27 mouse cellular contexts compared by ENCODE assay signal in genomic region chr12:71766636-71767035, GRCm38 (mm10).
DNase-seq lines count a peak whose midpoint lies in the region; ATAC-seq and TF ChIP-seq lines count a peak whose summit lies in the region.
"Had no signal": no experiment of that assay in that cellular context is flagged by ENCODE, and none has a peak within 500 bp of the region (broad histone marks: within the 10 kb centered on the region; RNA-seq: fewer than 3 reads in every experiment).

No protein-coding gene starts in this region.

- no peak overlapping the region for H3K9ac ChIP-seq in kidney, embryonic 14.5 days (ENCODE audit: low read depth, low read length)
- no peak overlapping the region for H3K9ac ChIP-seq in liver, adult 2 months (ENCODE audit: low read depth, low read length)
- H3K9ac ChIP-seq in liver, embryonic 11.5 days (ENCODE audit: low read depth, low read length), result no peak overlapping the region
- H3K9ac ChIP-seq: forebrain, embryonic 13.5 days; heart, embryonic 15.5 days; hindbrain, embryonic 13.5 days had no signal

- no peak overlapping the region for H3K27ac ChIP-seq in kidney, embryonic 14.5 days (ENCODE audit: low read depth, low read length)
- H3K27ac ChIP-seq in liver, adult 2 months (replicated peaks; ENCODE audit: insufficient read depth, low read depth, low read length), result no peak overlapping the region
- H3K27ac ChIP-seq in liver, embryonic 11.5 days (ENCODE audit: low read depth, low read length), result no peak overlapping the region
- H3K27ac ChIP-seq: forebrain, embryonic 10.5 days; forebrain, embryonic 13.5 days; heart, embryonic 15.5 days; hindbrain, embryonic 10.5 days; hindbrain, embryonic 13.5 days had no signal

- no peaks in the 10 kb centered on the region for H3K9me3 ChIP-seq in kidney, embryonic 14.5 days (ENCODE audit: control insufficient read depth, low read length)
- H3K9me3 ChIP-seq in liver, embryonic 11.5 days (ENCODE audit: control insufficient read depth, low read length), result no peaks in the 10 kb centered on the region
- H3K9me3 ChIP-seq: forebrain, embryonic 10.5 days; G1E; heart, embryonic 15.5 days; hindbrain, embryonic 10.5 days; hindbrain, embryonic 13.5 days had no signal

- H3K36me3 ChIP-seq in kidney, embryonic 14.5 days (ENCODE audit: control insufficient read depth, insufficient read depth, low read length), result no peaks in the 10 kb centered on the region
- H3K36me3 ChIP-seq in liver, adult 2 months (ENCODE audit: control insufficient read depth, insufficient read depth, low read length), result no peaks in the 10 kb centered on the region
- no peaks in the 10 kb centered on the region for H3K36me3 ChIP-seq in liver, embryonic 11.5 days (ENCODE audit: control insufficient read depth, insufficient read depth, low read length)
- H3K36me3 ChIP-seq: forebrain, embryonic 10.5 days; G1E; heart, embryonic 15.5 days; hindbrain, embryonic 10.5 days; hindbrain, embryonic 13.5 days had no signal

- no peak overlapping the region for H3K4me2 ChIP-seq in kidney, embryonic 14.5 days (replicated peaks; ENCODE audit: low read depth, low read length)
- no peak overlapping the region for H3K4me2 ChIP-seq in liver, embryonic 11.5 days
- H3K4me2 ChIP-seq: forebrain, embryonic 13.5 days; heart, embryonic 11.5 days; heart, embryonic 15.5 days; hindbrain, embryonic 13.5 days had no signal

- no peaks in the 10 kb centered on the region for H3K27me3 ChIP-seq in kidney, embryonic 14.5 days (ENCODE audit: control insufficient read depth, insufficient read depth, low read length)
- no peaks in the 10 kb centered on the region for H3K27me3 ChIP-seq in liver, adult 2 months (ENCODE audit: control insufficient read depth, insufficient read depth, low read length)
- no peaks in the 10 kb centered on the region for H3K27me3 ChIP-seq in liver, embryonic 11.5 days (replicated peaks; ENCODE audit: control insufficient read depth, insufficient read depth, low read length)
- H3K27me3 ChIP-seq: CH12.LX; forebrain, embryonic 13.5 days; heart, embryonic 15.5 days; hindbrain, embryonic 13.5 days had no signal

- no peak for TF ChIP-seq POLR2A in liver, adult 2 months (IDR thresholded peaks at IDR 0.05; ENCODE audit: extremely low read depth, insufficient read depth, low read length)

- no peaks in the 10 kb centered on the region for H3K79me2 ChIP-seq in liver, adult 2 months (ENCODE audit: control insufficient read depth, insufficient read depth, low read length)

- no peak for TF ChIP-seq CTCF in liver, adult 2 months (IDR thresholded peaks at IDR 0.05; ENCODE audit: low read depth, low read length)

- 94% methylated on average over 1 of the region's 1 CpGs for WGBS in kidney, embryonic 14.5 days
- WGBS in liver, adult 2 months, result 88% methylated on average over 1 of the region's 1 CpGs
- 90% methylated on average over 1 of the region's 1 CpGs for WGBS in liver, embryonic 11.5 days

- ATAC-seq in kidney, embryonic 14.5 days (ENCODE audit: low FRiP score, low TSS enrichment), result no peak
- ATAC-seq in liver, embryonic 11.5 days (replicated peaks; ENCODE audit: low FRiP score), result no peak
- ATAC-seq: forebrain, embryonic 13.5 days; forebrain, embryonic 16.5 days; Patski had no signal

- DNase-seq in kidney, adult 11 months, result peak; percentile 59
- DNase-seq in kidney, postnatal 10 days, result no peak
- peak; percentile 54 to 63 for DNase-seq in kidney, adult 8-10 months
- peak; percentile 69 for DNase-seq in liver, adult 2 months (ENCODE audit: extremely low read depth, low read depth, low spot score)
- DNase-seq in liver, embryonic 11.5 days (ENCODE audit: low spot score), result no peak
- DNase-seq in yolk sac, embryonic 10.5 days (ENCODE audit: low spot score), result peak; percentile 22
- DNase-seq: adrenal gland, postnatal 10 days; adrenal gland, postnatal 36 days; B cell, adult 2 months; cerebellum, adult 18-20 months; cerebellum, adult 9-10 months; cerebellum, postnatal 14 days; gastrocnemius, postnatal 10 days; gastrocnemius, postnatal 36 days; heart, postnatal 10 days; heart, postnatal 36 days had no signal

- 0 out of 2 replicates have a peak, but pooled peaks cover 6% of the 10 kb centered on the region for H3K4me1 ChIP-seq in kidney, embryonic 14.5 days (ENCODE audit: control insufficient read depth, insufficient read depth, low read length)
- no peaks in the 10 kb centered on the region for H3K4me1 ChIP-seq in liver, adult 2 months (ENCODE audit: control insufficient read depth, insufficient read depth, low read length)
- no peaks in the 10 kb centered on the region for H3K4me1 ChIP-seq in liver, embryonic 11.5 days (replicated peaks; ENCODE audit: control insufficient read depth, insufficient read depth, low read length)
- H3K4me1 ChIP-seq: hindbrain, embryonic 13.5 days had no signal

- no peak overlapping the region for H3K4me3 ChIP-seq in kidney, embryonic 14.5 days (ENCODE audit: low read length)
- H3K4me3 ChIP-seq in liver, adult 2 months (ENCODE audit: insufficient read depth, low read depth, low read length), result no peak overlapping the region
- no peak overlapping the region for H3K4me3 ChIP-seq in liver, embryonic 11.5 days (ENCODE audit: low read depth, low read length)
- H3K4me3 ChIP-seq: forebrain, embryonic 10.5 days; forebrain, embryonic 13.5 days; heart, embryonic 15.5 days; hindbrain, embryonic 10.5 days; hindbrain, embryonic 13.5 days had no signal

Comparison
In these comparisons a context has a peak if more than half of its experiments do, and no peak if none do; other contexts are left out.
1. DNase-seq: peak in kidney, adult 11 months (single experiment), kidney, adult 8-10 months (2 of 2), liver, adult 2 months (single experiment) and yolk sac, embryonic 10.5 days (single experiment); none in kidney, postnatal 10 days (single experiment) and liver, embryonic 11.5 days (single experiment).